Mouse (Mus musculus) left cerebral cortex, postnatal 14 days (tissue): ENCODE measurements around the gene Cyb5r4. TPM values are rescaled to one million over a fixed set of nuclear protein-coding genes. Genes with fewer than 3 reads are reported as not detected.
"Not testable (repeated sequence)": the region's sequence is repeated elsewhere in the genome, so short reads cannot be mapped to it uniquely, and the experiment has no call there.

ENCODE experiments used
- DNase-seq, 2 experiments: peaks; one replicate each; pipeline ENCODE4 v3.0.0; 2021 to 2022; ENCODE audit warnings: low spot score in 2 of 2, mixed read lengths in 1 of 2
- intact Hi-C: fragments of 180-260 bp; cut with DNase I; formaldehyde crosslinking; loops from one replicate; pipeline ENCODE4 v1.15.1; 2025
- total RNA-seq, 2 experiments: library from RNA; stranded (reverse); gene quantifications; 2 replicates each; pipeline ENCODE4 v1.2.3; 2021

Cyb5r4 gene
- total RNA-seq, 2 experiments from 2014 or later: 28.1 to 34.7 TPM

DNA sequence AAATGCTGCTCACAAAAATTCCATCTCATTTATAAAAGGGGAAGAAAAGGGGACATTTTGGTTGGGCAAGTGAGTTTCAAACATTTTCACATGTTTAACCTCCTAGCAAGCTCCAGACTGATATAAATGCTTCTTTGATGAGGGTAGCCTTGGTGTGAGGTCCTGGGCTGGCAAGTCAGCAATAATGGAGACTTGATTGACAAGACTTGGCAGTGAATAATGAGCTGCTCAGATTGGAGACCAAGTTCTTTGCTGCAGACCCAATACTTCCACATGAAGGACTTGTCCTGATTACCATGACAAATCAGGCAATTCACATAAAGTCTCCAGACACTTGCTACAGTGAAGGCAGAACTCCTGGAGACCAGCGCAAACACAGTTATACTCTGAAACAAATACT, 12.9 kb upstream of the Cyb5r4 start:
- intact Hi-C loops: no loop called here
- no peak for DNase-seq

DNA sequence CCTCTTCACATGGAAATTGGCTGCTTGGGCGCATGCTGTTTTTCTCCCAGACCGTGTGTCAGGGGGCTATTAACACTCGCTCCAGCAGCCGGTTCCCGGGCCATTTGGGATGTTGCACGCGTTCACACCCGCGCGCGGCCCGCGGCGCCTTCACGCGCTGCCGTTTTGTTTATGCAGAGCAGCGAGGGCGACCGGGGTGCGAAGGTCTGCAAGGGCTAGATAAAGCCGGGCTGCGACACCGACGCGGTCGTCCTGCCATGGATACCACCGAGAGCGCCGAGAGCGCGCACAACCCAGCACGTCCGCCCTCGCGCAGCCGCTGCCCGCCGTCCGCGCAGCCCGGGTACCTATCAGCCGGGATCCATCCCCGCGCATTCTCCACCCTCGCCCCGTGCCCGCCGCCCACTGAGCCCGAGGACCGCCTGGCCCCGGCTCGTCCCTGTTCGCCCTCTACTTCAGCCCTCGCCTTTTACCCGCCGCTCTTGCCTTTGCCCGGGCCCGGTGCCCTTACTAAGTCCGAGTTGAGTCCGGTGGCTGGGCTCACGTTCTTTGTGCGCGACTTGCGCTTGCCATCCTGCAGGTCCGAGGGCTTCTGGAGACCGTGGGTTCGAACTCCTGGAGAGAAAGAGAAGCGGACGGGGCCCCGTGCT, 6.4 kb upstream of the Cyb5r4 start, which contains the start of gene Ripply2:
Gene Ripply2, plus strand, starts transcription at position 250 of the 650 bp plus-strand sequence.
- peak; percentile 36 to 59 for DNase-seq
- intact Hi-C loops: loop anchor here (5.0 kb wide), 1 partner anchor 133 kb away; the partner anchor contains the start of gene Snap91

DNA sequence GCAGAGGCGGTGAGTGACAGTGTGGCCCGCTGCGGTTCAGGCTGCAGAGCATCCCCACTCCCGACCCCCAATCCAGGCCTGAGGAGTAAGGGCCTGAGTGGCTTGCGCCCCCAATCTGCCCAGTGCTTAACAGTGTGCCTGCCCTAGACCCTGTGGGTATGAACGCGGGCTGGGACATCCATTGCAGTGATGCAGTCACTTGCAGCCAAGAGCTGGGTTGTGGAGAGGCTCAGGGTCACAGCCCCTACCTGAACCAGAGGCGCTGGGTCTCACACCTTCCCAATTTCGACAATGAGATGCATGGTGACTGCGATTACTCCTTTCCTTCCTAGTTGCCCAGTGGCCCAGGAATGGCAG, 5.9 kb upstream of the Cyb5r4 start:
- no peak for DNase-seq
- intact Hi-C loops: loop anchor here (5.0 kb wide), 1 partner anchor 134 kb away; the partner anchor contains the start of gene Snap91

DNA sequence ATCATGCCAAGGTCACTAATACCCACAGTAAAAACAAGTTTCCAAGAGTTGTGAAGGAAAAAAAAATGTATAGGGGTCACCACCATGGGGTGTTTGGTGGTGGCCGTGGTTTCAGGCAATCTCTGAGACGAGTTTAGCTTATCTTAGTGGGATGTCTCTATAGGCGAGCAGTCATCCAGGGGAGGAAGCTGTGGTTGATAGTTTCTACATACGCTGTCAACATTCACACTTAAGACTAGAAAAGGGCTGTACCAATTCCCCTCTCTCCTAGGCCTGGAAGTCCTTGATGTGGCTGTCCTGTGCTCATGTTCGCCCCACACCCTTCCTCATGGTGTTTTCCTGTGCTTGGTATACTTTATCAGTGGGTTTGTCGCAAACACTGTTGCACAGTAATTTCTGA, 4.0 kb downstream of the Cyb5r4 start:
- intact Hi-C loops: loop anchor here (2.0 to 10.0 kb wide), 2 partner anchors 223 to 431 kb away; no protein-coding TSS in a partner anchor
- DNase-seq: no peak

DNA sequence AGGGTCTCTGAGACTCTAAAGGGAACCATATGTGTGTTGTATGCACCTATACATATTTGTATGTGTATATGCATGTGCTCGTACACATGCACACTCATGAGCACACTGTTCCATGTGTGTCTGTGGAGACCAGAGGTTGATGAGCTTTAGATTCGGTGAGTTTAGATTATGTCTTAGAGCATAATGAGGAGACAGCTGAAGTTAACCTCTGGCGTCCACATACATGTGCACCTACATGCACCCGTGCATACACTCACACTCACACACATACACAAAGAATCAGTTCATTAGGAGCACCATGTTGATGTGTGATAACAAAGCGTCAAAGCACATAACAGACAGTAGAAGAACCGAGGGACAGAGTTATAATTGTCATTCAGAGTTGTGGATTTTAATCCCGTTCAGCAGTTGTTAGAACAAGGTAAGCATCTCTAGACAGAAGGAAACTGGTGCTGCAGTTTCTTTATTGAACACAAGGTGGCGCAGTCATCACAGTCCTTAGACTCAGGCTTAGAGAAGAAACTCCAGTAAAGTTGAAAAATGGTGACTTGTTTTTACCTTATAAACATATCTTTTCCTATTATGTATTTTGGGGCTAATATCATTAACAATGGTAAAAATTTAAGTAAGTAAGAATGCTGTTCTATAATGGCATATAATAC, 5.7 kb downstream of the Cyb5r4 start:
- peak; percentile 81 to 86 for DNase-seq
- intact Hi-C loops: loop anchor here (2.0 to 10.0 kb wide), 2 partner anchors 221 to 433 kb away; no protein-coding TSS in a partner anchor

DNA sequence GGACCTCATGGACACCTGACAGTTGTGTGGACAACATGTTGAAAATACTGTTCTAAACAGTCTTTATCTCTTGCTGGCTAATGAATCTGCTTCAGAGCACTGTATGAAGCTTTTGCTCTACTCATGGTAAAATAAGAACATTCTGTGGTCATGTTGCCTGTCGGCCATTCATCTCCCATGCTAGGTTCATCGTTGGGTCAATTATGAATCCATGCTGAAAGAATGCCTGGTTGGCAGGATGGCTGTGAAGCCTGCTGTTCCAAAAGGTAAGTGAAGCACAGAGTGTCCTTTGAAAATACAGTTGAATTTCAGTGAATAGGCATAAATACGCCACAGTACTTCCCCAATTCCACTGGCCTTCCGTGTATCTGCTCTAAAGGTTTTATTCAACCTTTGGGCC, 10.4 kb downstream of the Cyb5r4 start:
- DNase-seq: no peak
- intact Hi-C loops: no loop called here

DNA sequence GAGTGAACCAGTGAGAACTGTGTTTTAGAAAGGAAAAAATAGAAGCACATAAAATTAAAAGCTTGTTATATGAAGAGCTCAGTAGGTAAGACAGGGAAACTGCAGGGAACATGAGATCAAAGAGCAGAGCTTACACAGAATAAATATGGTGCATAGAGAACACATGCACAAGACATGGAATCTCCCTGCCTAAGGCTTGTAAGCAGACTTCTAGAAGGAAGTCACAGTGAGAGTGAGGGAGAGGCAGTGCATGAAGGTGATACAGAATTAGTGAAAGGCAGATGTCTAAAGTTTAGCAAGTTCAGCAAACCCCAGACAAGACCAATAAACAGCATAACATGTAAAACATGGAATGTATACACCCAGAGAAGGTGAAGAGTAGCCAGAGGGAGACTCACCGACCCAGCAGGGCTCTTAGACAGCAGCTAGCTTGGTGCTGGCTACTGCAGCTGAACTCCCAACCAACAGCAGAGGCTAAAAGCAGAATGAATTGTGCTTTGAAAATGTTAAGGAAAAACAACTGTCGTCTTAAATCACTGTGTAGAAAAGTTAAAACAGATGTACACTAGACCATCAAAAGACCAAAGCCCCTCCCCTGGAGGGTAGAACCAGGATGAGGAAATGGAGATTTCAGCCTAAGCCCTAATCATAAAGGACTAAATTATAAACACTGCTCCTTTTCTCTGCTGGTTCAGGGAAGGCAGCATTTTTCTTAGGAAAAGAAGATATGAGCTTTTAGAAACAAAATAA, 13.2 kb downstream of the Cyb5r4 start:
- intact Hi-C loops: no loop called here
- no peak for DNase-seq

DNA sequence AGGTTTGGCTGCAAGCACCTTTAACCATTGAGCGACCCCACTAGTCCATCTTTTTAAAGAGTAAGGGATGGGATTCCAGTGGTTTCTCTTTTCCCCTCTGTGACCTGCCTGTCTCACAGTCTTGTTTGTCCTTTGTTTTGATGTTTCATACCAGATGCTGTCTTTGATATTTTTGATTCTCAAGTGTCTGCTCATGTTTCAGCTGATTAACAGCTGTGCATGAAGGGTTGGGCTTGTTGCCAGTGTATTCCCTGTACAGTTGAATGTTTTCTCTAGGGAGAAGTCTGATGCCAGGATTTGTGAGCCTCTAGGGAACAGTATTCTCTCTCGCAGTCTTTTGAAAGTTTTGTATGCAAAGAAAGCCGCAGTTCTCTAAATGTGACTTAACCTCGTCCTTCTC, 27.6 kb downstream of the Cyb5r4 start:
- DNase-seq: peak; percentile 20 to 32
- intact Hi-C loops: no loop called here

DNA sequence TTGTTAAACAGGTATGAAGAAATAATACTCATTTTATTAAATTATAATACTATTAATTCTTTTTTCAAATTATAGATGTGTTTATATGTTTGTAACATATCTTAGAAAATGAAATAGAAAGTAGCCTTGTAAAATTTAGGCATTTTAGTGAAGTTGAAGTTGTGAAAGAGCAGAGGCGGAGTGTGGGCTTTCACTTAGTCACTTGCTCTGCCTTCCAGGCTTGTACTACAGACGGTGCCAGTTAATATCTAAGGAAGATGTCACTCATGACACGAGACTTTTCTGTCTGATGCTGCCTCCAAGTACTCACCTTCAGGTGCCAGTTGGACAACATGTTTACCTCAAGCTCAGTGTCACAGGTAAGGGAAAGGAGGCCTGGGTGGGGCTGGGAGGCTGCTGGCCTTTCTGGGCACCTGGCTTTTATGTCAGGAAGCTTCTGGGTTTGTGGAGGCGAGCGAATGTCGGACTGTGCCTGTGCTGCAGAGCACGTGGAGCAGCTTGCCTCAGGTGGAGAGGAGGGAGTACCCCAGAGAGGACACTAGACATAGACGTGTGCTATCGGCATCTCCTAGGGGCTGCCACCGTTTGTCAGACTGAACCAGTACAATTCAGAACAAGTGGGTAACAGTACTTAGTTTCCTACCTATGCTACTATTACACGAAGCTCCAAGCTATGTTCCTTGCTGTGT, 33.9 kb downstream of the Cyb5r4 start:
- no peak for DNase-seq
- intact Hi-C loops: loop anchor here (10.0 kb wide), 1 partner anchor 149 kb away; no protein-coding TSS in a partner anchor

DNA sequence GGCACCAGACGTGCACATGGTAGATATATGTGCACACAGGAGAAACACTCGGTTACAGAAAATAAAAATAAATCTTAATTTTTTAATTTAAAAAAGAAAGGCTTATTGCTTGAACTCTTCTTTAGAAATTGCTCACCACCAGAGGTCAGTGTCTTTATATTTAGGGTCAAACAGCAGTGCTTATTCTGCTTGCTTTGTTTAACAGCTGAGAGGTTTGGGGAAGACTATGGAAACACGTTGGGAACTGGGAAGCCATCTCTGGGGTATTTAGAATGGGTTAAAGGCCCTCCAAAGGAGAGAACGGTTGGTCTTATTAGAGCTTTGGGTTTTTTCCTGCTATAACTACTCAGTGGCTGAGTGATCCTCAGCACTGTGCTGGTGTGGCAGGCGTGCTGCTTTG, 40.5 kb downstream of the Cyb5r4 start:
- no peak for DNase-seq
- intact Hi-C loops: no loop called here

DNA sequence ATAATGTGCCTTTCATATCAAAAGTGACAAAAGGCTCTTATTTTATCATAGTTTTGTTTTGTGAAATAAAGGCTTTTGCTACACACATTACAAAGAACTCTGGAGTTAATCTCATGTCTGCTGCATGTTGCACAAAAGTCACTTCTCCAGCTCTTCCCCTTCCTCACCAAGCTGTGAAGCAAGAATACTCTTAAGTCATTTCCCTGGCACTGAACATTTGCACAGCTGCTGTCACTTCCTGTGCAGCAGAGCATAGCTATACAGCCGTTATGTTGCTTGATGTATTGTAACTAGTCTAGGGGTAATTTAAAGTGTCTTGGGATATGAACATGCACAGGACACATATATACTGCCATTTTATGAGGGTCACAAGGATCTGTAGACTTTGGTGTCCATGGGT, 46.3 kb downstream of the Cyb5r4 start:
- DNase-seq: no peak
- intact Hi-C loops: no loop called here

DNA sequence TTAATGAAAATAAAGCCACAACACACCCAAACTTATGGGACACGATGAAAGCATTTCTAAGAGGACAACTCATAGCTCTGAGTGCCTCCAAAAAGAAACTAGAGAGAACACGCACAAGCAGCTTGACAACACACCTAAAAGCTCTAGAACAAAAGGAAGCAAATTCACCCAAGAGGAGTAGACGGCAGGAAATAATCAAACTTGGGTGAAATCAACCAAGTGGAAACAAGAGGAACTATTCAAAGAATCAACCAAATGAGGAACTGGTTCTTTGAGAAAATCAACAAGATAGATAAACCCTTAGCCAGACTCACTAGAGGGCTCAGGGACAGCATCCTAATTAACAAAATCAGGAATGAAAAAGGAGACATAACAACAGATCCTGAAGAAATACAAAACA, 49.8 kb downstream of the Cyb5r4 start:
- intact Hi-C loops, DNase-seq: not testable (repeated sequence)

DNA sequence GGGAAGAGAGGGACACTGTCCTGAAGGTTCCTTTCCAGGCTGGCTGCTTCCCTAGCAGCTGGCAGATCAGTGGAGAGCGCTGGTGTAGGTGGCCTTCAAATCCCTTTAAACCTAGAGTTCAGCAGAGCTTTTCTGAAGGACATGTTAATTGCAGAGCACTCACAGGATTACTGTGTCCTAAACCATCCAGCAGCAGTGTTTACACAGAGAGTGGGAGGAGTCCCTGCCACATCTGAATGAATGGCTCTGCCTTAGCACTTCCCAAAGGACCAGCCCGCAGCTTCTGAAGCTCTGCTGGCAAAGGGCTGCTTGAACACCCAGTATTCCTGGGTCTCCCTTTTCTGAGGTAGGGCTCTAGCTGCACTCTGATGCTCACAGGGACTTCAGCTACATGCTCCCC, 56.1 kb downstream of the Cyb5r4 start:
- intact Hi-C loops: no loop called here
- no peak for DNase-seq

DNA sequence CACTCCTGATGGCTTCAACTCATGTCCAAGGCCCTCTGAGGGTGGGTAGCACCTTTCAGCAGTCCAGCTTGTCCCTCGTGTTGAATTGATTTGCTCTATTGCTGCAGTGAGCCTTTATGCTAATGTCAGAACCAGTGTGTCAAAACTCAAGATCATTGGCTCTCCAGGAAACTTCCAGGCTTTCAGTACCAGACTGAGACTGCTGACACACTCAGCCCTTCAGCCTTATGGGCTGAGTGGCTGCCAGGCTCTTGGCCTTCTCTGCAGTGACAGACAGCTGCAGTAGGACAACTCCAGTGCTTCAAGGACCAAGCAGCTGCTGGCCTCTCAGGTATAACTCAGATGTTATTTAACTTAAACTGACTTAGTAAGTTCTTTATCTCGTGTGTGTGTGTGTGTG, 57.7 kb downstream of the Cyb5r4 start:
- DNase-seq: no peak
- intact Hi-C loops: no loop called here

DNA sequence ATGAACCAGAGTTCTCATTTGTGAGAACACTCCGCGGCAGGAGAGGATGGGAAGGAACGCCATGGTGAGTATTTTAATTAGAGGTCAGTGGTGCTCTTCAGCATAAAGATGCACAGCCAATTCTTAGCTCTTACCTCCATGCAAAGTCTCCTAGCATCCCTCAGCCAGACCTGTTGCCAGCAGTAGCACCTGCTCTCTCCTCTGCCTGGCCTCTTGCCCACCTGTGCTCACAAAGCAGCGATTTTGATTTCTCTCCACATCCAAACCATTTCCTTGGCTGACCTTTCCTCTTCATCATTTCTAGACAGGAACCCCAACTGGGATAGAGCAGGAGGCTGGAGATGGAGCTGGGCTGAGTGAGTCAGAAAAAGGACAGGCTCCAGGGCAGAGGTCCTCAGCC, 65.2 kb downstream of the Cyb5r4 start:
- intact Hi-C loops: no loop called here
- DNase-seq: no peak

DNA sequence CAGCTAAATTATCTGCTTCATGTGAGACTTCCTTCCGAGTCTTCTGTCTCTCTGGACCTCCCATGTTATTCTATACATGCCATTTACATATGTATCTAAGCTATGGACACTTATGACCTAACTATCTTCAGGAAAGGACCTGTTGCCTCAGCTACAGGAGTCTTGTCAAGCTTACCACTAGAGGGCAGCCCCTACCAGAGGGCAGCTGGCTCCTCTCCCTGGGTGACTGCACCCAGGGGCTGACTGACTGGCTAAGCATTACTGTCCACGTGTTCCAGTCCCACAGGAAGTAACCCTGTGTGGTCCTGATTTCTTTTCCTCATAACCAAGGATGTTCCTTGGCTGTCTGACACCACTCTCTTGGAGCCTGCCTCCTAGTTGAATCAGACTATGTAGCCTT, 76.2 kb downstream of the Cyb5r4 start:
- peak; percentile 32 to 45 for DNase-seq

DNA sequence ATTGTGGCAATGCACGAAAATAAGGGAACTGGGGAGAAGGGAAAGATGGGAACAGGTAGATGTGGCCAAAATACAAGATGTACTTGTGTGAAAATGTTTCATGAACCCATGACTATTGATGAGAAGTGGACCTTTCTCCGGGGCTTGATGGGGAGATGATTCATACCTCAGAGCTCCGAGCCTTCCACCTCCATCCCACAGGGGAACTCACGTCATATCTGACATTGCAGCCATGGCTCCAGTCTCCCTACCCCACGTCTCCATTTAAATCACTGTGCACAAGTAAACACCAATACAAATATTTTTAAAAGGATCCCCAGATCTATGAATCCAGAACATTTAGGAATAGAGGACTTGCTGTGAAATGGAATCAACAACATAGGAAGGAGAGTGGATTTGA, 93.2 kb downstream of the Cyb5r4 start:
- intact Hi-C loops: no loop called here
- DNase-seq: no peak

More for the DNA sequence above, 76.2 kb downstream of the Cyb5r4 start:
- intact Hi-C loops: no loop called here

DNA sequence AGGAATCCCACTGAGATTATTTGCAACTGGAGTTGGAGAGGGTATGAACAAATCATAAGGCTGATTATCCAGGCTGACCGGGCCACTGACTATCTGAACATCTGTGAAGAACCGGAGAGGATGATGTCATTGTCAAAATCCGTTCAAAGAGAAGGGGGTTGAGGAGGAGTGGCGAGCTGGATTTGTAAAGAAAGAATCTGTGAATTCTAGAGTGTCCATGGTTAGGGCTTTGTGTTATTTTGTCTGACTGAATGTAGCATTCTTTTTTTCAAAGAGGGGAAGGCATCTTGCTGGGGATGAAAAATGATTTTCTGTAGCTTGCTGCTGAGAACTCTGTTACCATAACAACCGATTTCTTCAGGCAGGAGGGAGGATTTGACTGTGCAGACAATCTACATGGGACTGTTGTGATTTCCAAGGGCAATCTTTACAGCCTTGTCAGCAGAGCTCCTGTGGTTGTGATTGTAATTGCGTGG, 93.7 kb downstream of the Cyb5r4 start:
- intact Hi-C loops: no loop called here
- DNase-seq: peak; percentile 19 to 51

DNA sequence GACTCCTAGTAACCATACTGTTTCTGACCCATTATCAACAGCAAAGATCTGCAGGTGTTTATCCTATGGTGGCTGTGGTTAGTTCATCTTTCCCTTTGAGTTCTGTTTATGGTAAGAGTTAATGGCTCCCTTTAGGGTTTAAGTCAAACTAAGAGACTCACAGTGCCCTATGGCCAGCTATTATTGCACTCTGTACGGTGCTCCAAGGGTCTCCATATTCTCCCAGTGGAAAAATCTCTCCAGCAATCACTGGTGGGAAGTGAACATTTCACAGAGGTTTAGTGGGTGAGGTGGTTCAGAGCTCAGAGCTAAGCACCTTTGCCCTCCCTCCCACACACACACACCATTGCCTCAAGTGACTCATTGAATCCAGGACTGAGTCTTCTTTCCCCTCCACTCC, 94.2 kb downstream of the Cyb5r4 start:
- intact Hi-C loops: no loop called here
- DNase-seq: no peak

DNA sequence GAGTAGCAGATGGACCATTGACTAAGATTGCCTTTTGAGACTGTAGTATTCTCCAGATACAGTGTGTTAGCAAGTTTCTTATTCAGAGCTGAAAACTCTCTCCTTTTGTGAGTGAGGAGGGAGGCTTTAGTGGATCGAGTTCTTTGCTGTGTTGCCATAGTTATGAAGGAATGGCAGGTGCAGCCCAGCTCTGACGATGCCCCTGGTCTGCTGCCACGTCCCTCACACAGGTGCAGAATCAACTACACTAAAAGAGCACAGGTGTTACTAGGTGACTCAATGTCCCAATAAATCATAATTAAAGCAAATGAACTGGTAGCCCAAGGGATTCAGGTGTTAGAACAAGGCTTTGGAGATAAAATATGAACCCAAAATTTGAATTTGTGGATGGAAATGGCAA, 97.2 kb downstream of the Cyb5r4 start:
- intact Hi-C loops: no loop called here
- DNase-seq: no peak
